Mouse (Mus musculus) intestine, embryonic 14.5 days (tissue): ENCODE results near the gene Trim17. TPM values are rescaled to one million over a fixed set of nuclear protein-coding genes. Genes with fewer than 3 reads are reported as not detected.

Experiments
- ATAC-seq: fragments of 200-750 bp; cut with Nextera tagmentation; replicated peaks from 2 replicates; pipeline ENCODE4 v1.8.0; 2017; ENCODE audit warnings: low read depth, moderate number of reproducible peaks, moderate TSS enrichment, moderate library complexity; ENCODE audit not compliant: low FRiP score, low TSS enrichment
- DNase-seq: peaks from one replicate; pipeline ENCODE4 v3.0.0-alpha.2; 2018; ENCODE audit warnings: low spot score
- H3K27ac ChIP-seq: fragments of 300-500 bp; sonication (generic); 2 replicates; pipeline ENCODE4 v1.5.1; 2014; ENCODE audit warnings: low read depth, mild to moderate bottlenecking, control low read depth
- H3K27me3 ChIP-seq: fragments of 300-500 bp; sonication (generic); replicated peaks from 2 replicates; pipeline ENCODE4 v1.6.1; 2014; ENCODE audit warnings: low read length, control low read depth; ENCODE audit not compliant: control insufficient read depth, insufficient read depth
- H3K36me3 ChIP-seq: fragments of 300-500 bp; sonication (generic); 2 replicates; pipeline ENCODE4 v1.6.1; 2014; ENCODE audit warnings: low read length, control low read depth; ENCODE audit not compliant: control insufficient read depth, insufficient read depth
- H3K4me1 ChIP-seq: fragments of 300-500 bp; sonication (generic); replicated peaks from 2 replicates; pipeline ENCODE4 v1.6.1; 2014; ENCODE audit warnings: low read length, control low read depth, mixed read lengths; ENCODE audit not compliant: control insufficient read depth, insufficient read depth
- H3K4me2 ChIP-seq: fragments of 300-500 bp; sonication (generic); 2 replicates; pipeline ENCODE4 v1.6.1; 2014; ENCODE audit warnings: low read length
- H3K4me3 ChIP-seq: fragments of 300-500 bp; sonication (generic); 2 replicates; pipeline ENCODE4 v1.5.1; 2014; ENCODE audit warnings: low read depth, low read length, control low read depth, mixed read lengths
- H3K9ac ChIP-seq: fragments of 300-500 bp; sonication (generic); 2 replicates; pipeline ENCODE4 v1.6.1; 2014; ENCODE audit warnings: mild to moderate bottlenecking, low read length
- H3K9me3 ChIP-seq: fragments of 300-500 bp; sonication (generic); 2 replicates; pipeline ENCODE4 v1.6.1; 2016; ENCODE audit warnings: low read length, control low read depth; ENCODE audit not compliant: control insufficient read depth
- WGBS: fragments of 180-500 bp; shearing (Covaris S2); extraction: QIAGEN DNeasy Blood & Tissue Kit; methylation state at CpG from one replicate; pipeline ENCODE4 v1.1.7; 2014; 5-methylcytosine and 5-hydroxymethylcytosine counted together
- polyA plus RNA-seq: library from polyadenylated mRNA; unstranded; fragments of >200 nt; fragmentation: Nextera tagmentation; extraction: Ambion mirVana; gene quantifications from 2 replicates; pipeline ENCODE4 v1.2.1, GENCODE M21; 2014

Gene Trim17
- polyA plus RNA-seq, 1 experiment from 2014 or later: 0.28 TPM

GRCm38 (mm10) chr11:58979183-58979582 is 24.7 kb downstream of the Trim17 start:
- Histone ChIP-seq H3K9me3 (no peaks in the 10 kb centered on the region), H3K9ac (peak overlapping the region; percentile 80), H3K36me3 (peaks cover 24% of the 10 kb centered on the region), H3K4me1 (peaks cover 24% of the 10 kb centered on the region), H3K27ac (no peak overlapping the region), H3K4me2 (peak overlapping the region; percentile 98), H3K27me3 (no peaks in the 10 kb centered on the region), H3K4me3 (peak overlapping the region; percentile 95)
- WGBS: 80% methylated on average over 3 of the region's 3 CpGs
- DNase-seq: no peak
- no peak for ATAC-seq

GRCm38 (mm10) chr11:58979661-58980060 is 25.2 kb downstream of the Trim17 start:
- Histone ChIP-seq H3K4me1 (peaks cover 24% of the 10 kb centered on the region), H3K27ac (no peak overlapping the region), H3K9ac (peak overlapping the region; percentile 80), H3K4me3 (peak overlapping the region; percentile 95), H3K4me2 (peak overlapping the region; percentile 98), H3K36me3 (peaks cover 29% of the 10 kb centered on the region), H3K9me3 (no peaks in the 10 kb centered on the region), H3K27me3 (no peaks in the 10 kb centered on the region)
- no peak for ATAC-seq
- no peak for DNase-seq
- WGBS: 72% methylated on average over 7 of the region's 7 CpGs

- H3K4me3 ChIP-seq: no peak overlapping the region
Measured at GRCm38 (mm10) chr11:58980381-58980990, 26.0 kb downstream of the Trim17 start.

GRCm38 (mm10) chr11:58981541-58982447 is 27.3 kb downstream of the Trim17 start:
- Histone ChIP-seq H3K27me3 (no peaks in the 10 kb centered on the region), H3K9ac (no peak overlapping the region), H3K4me3 (no peak overlapping the region), H3K36me3 (peaks cover 45% of the 10 kb centered on the region), H3K9me3 (no peaks in the 10 kb centered on the region), H3K4me1 (peaks cover 23% of the 10 kb centered on the region), H3K27ac (no peak overlapping the region), H3K4me2 (no peak overlapping the region)
- WGBS: 66% methylated on average over 14 of the region's 14 CpGs
- DNase-seq: no peak
- no peak for ATAC-seq

More at GRCm38 (mm10) chr11:58980381-58980990, 26.0 kb downstream of the Trim17 start:
- Histone ChIP-seq H3K4me2 (no peak overlapping the region), H3K9me3 (no peaks in the 10 kb centered on the region), H3K27ac (no peak overlapping the region), H3K27me3 (no peaks in the 10 kb centered on the region), H3K4me1 (peaks cover 24% of the 10 kb centered on the region), H3K9ac (no peak overlapping the region), H3K36me3 (peaks cover 33% of the 10 kb centered on the region)
- WGBS: 64% methylated on average over 5 of the region's 5 CpGs
- no peak for ATAC-seq
- DNase-seq: no peak

GRCm38 (mm10) chr11:58982471-58983097 is 28.1 kb downstream of the Trim17 start:
- no peak overlapping the region for H3K27ac ChIP-seq
- H3K4me1 ChIP-seq: peaks cover 20% of the 10 kb centered on the region
- no peaks in the 10 kb centered on the region for H3K9me3 ChIP-seq
- H3K36me3 ChIP-seq: peaks cover 53% of the 10 kb centered on the region
- 90% methylated on average over 18 of the region's 18 CpGs for WGBS
- H3K4me3 ChIP-seq: no peak overlapping the region
- no peaks in the 10 kb centered on the region for H3K27me3 ChIP-seq
- no peak overlapping the region for H3K9ac ChIP-seq
- H3K4me2 ChIP-seq: no peak overlapping the region
- no peak for ATAC-seq
- DNase-seq: no peak

- Histone ChIP-seq H3K9me3 (no peaks in the 10 kb centered on the region), H3K36me3 (peaks cover 65% of the 10 kb centered on the region), H3K4me2 (no peak overlapping the region), H3K4me1 (peaks cover 18% of the 10 kb centered on the region), H3K4me3 (no peak overlapping the region), H3K9ac (no peak overlapping the region), H3K27me3 (no peaks in the 10 kb centered on the region), H3K27ac (no peak overlapping the region)
- DNase-seq: no peak
- no peak for ATAC-seq
- 82% methylated on average over 6 of the region's 6 CpGs for WGBS
Measured at GRCm38 (mm10) chr11:58983691-58984341, 29.3 kb downstream of the Trim17 start.

GRCm38 (mm10) chr11:58984657-58985056 is 30.2 kb downstream of the Trim17 start:
- Histone ChIP-seq H3K27me3 (no peaks in the 10 kb centered on the region), H3K9ac (no peak overlapping the region), H3K27ac (no peak overlapping the region), H3K9me3 (no peaks in the 10 kb centered on the region), H3K4me1 (peaks cover 10% of the 10 kb centered on the region), H3K4me3 (no peak overlapping the region), H3K36me3 (peaks cover 74% of the 10 kb centered on the region), H3K4me2 (no peak overlapping the region)
- no peak for ATAC-seq
- 90% methylated on average over 7 of the region's 7 CpGs for WGBS
- no peak for DNase-seq

GRCm38 (mm10) chr11:58985299-58985917 is 30.9 kb downstream of the Trim17 start:
- Histone ChIP-seq H3K27ac (no peak overlapping the region), H3K4me1 (peaks cover 2% of the 10 kb centered on the region), H3K4me3 (no peak overlapping the region), H3K27me3 (no peaks in the 10 kb centered on the region), H3K9ac (no peak overlapping the region), H3K4me2 (no peak overlapping the region), H3K36me3 (peaks cover 81% of the 10 kb centered on the region), H3K9me3 (no peaks in the 10 kb centered on the region)
- ATAC-seq (no peak), DNase-seq (no peak)
- WGBS: 84% methylated on average over 3 of the region's 3 CpGs
